Mouse (Mus musculus): ENCODE measurements around the gene Rnf26.
A peak's percentile ranks its signal among the peaks of the same experiment; 100 is the strongest.

DNA sequence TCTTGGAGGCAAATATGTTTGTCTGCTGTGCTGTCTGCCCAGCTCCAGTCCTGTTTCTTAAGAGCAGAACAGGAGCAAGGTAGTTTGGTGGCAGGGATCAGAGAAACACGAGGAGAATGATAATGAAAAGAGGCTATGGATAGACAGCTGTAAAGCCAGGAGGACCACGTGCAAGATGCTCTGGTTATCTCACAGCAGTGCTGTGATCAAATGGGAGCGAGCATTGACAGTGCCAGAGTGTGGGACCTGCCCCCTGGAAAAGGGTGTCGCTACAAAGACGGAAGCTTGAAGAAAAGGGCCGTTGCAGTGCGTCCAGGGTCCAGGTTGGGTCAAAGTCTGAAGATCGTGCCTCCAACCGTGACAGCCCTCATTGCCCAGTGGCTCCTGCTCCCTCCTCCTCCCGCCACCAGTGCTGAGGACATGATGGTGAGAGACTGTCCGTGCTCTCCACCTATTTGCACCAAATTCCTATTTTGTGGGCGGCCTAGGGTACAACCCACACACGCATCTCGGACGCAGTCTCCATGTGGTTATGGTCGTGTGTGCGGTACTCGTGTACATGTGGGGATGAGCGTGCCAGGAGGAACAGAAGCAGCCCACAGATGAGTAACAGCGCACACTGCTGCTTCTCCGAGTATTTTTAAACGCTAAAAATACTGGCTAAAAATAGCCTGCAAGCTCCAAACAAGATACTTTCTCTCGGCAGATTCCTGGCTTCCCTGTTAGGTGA, 29.8 kb downstream of the Rnf26 start:
- TF ChIP-seq EP300 (IDR thresholded peaks at IDR 0.05; ENCODE audit: insufficient read depth, low read depth, low read length) (peak; percentile 40; the same call in 1 of the 2 replicates), CTCF (IDR thresholded peaks at IDR 0.05) (no peak)
